Mouse (Mus musculus): ENCODE results near the gene Snf8.

Gene Snf8

DNA sequence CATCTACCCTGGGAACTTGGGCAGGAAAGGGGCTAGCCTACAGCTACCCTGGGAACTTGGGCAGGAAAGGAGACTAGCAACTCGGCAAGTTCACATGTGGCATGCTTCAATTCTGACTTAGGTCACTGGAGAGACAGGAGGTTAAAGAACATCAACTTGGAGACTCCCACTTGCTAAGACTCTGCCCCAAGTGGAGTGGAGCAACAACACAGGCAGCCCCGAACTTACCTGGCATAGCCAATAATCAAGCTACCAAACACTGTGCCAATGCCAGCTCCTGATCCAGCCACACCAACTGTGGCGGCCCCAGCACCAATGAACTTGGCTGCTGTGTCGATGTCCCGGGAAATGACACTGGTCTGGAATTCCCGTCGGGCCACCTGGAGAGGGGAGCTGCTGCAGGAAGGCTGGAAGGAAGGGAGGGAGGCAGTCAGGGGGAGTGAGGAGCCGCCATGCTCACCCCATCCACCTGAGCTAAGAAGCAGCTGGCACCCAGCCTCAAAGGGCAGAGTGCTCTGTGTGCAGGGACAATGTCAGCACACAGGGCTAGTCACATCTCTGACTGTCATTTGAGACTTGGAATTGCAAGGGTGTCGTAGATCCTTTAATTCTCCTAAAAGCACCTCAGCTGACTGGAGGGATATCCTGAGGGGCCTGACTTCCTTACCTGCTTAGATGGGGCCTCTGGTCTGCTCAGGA lies 38.8 kb downstream of the Snf8 start:
- in situ Hi-C loops (cut with MseI, MboI) = no loop called here

- in situ Hi-C loops (cut with MseI, MboI) = no loop called here
Measured at GRCm38 (mm10) chr11:96074351-96075176, 39.9 kb downstream of the Snf8 start.

- in situ Hi-C loops (cut with MseI, MboI) = no loop called here
Measured at GRCm38 (mm10) chr11:96075177-96075508, 40.5 kb downstream of the Snf8 start.

DNA sequence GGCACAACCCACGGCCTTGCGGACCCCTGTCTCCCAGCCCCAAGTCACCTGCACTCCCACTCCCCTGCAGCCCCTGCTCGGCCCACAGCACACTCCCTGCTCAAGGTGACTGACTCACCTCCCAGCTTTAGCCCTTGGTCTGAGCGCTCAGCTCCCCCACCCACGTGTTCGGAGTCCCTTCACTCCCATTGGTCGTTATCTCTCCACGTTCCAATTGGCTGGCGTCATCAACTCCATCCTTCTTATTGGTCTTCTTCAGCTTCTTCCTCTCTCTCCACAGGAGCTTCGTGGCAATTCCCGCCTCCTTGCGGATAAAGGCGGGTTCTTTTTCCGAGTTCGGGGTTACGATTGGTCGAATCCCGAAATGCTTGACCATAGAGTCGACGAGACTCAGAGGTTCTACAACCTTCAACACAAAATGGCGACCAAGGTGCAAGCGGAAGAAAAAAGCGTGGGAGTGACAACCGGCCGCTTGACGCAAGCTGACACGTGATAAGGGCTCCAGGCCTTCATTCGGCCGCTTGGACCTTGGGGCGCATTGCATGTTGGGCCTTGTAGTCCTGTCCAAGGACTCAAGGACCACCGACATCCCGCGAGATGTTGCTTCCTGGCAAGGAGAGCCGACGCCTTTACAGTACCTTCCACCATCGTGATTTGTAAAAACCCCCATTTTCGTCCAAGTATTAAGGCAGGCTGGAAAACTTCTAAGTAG lies 41.0 kb downstream of the Snf8 start, which contains the start of gene Atp5g1:
Gene Atp5g1 (minus strand): TSS at position 162 of the 712 bp plus-strand sequence.
- in situ Hi-C loops (cut with MseI, MboI) = no loop called here

GRCm38 (mm10) chr11:96076221-96077105 lies 41.8 kb downstream of the Snf8 start:
- in situ Hi-C loops (cut with MseI, MboI) = no loop called here

- in situ Hi-C loops (cut with MseI, MboI) = no loop called here
Measured at GRCm38 (mm10) chr11:96080736-96081135, 46.1 kb downstream of the Snf8 start.

GRCm38 (mm10) chr11:96082682-96083081 lies 48.0 kb downstream of the Snf8 start:
- in situ Hi-C loops (cut with MseI, MboI) = no loop called here

DNA sequence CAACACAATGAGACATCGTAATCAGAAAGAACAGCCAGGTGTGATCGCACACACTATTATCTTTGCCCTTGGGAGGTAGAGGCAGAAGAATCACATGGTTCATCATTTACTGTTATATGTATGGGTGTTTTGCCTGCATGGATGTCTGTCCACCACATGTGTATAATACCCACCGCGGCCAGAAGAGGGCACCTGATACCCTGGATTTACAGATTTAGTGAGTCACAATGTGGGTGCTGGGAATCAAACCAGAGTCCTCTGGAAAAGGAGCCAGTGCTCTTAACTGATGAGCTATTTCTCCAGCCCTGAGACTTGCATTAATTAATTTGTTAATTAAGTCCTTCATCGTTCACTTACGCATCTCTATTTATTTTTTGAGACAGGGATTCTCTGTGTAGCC lies 53.3 kb downstream of the Snf8 start:
- in situ Hi-C loops (cut with MseI, MboI) = no loop called here

DNA sequence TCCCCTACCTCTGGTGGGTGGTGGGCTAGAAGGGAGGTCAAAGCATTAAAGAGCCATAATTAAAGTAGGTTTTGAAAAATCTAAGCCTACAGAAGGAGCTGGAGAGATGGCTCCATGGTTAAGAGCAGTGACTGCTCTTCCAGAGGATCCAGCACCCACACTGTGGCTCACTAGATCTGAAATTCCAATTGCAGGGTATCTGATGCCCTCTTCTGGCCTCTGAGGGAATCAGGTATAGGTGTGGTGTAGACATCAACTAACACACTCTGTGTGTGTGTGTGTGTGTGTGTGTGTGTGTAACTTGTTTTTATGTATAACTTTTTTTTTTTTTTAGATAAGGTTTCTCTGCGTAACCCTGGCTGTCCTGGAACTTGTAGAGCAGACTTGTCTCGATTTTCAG lies 56.4 kb downstream of the Snf8 start:
- in situ Hi-C loops (cut with MseI, MboI) = loop anchor here in 1 of 2 experiments (5.0 kb wide), 1 partner anchor 41 kb away; the partner anchor contains the start of gene Ttll6

- in situ Hi-C loops (cut with MseI, MboI) = loop anchor here in 1 of 2 experiments (5.0 kb wide), 1 partner anchor 40 kb away; the partner anchor contains the start of gene Ttll6
Measured at GRCm38 (mm10) chr11:96092674-96093291, 58.1 kb downstream of the Snf8 start.

GRCm38 (mm10) chr11:96093361-96093760 lies 58.7 kb downstream of the Snf8 start:
- in situ Hi-C loops (cut with MseI, MboI) = loop anchor here in 1 of 2 experiments (5.0 kb wide), 1 partner anchor 39 kb away; the partner anchor contains the start of gene Ttll6

Measured in mouse trophoblast stem cell (cell line).